9 mouse cellular contexts compared by ENCODE assay signal in the genomic region with DNA sequence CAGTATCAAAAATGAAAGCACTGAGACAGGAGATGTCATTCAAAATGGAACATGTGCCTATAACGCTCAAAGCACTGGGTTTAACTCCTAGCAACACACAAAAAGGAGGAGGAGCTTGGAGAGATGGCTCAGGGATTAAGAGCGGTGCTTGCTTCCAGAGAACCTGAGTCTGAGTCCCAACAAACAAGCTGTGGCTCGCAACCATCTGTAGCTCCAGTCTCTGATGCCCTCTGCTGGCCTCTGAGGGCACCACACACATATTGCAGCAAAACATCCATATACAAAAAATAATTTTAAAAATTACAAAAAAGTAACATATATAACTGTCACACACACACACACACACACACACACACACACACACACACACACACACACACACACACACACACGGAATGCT. TPM values are rescaled to one million over a fixed set of nuclear protein-coding genes. Genes with fewer than 3 reads are reported as not detected.
DNase-seq lines count a peak whose midpoint lies in the region; ATAC-seq and TF ChIP-seq lines count a peak whose summit lies in the region.
"Had no signal": no experiment of that assay in that cellular context is flagged by ENCODE, and none has a peak within 500 bp of the region (broad histone marks: within the 10 kb centered on the region; RNA-seq: fewer than 3 reads in every experiment).

No protein-coding gene starts in this region.

- H3K36me3 ChIP-seq in liver, postnatal 0 days (replicated peaks; ENCODE audit: insufficient read depth, low read length), result peaks cover 16% of the 10 kb centered on the region; the same call in 1 of the 2 replicates

- no peak overlapping the region for H3K27ac ChIP-seq in liver, postnatal 0 days (ENCODE audit: low read depth)
- H3K27ac ChIP-seq: liver, embryonic 15.5 days had no signal

- WGBS in liver, postnatal 0 days (ENCODE audit: insufficient replicate concordance), result 78% methylated on average over 4 of the region's 4 CpGs

- H3K4me1 ChIP-seq in liver, postnatal 0 days (ENCODE audit: insufficient read depth), result no peaks in the 10 kb centered on the region
- H3K4me1 ChIP-seq: liver, embryonic 15.5 days had no signal

- no peak for TF ChIP-seq EP300 in liver, postnatal 0 days (IDR thresholded peaks at IDR 0.05; ENCODE audit: low read depth)

- no peaks in the 10 kb centered on the region for H3K27me3 ChIP-seq in liver, postnatal 0 days (ENCODE audit: insufficient read depth, low read length)
- H3K27me3 ChIP-seq: liver, embryonic 15.5 days had no signal

- no peak overlapping the region for H3K4me3 ChIP-seq in liver, postnatal 0 days (ENCODE audit: low read depth, low read length)
- H3K4me3 ChIP-seq: liver, embryonic 15.5 days had no signal

- peak; percentile 52; the same call in 1 of the 2 replicates for TF ChIP-seq CTCF in brain, embryonic 14.5 days (IDR thresholded peaks at IDR 0.05; ENCODE audit: borderline replicate concordance, extremely low read depth, insufficient read depth, insufficient read length)
- peak; percentile 75 for TF ChIP-seq CTCF in liver, postnatal 0 days (IDR thresholded peaks at IDR 0.05; ENCODE audit: low read depth)

- TF ChIP-seq POLR2A in brain, embryonic 14.5 days (IDR thresholded peaks at IDR 0.05; ENCODE audit: borderline replicate concordance, extremely low read depth, insufficient read depth, insufficient read length, poor library complexity, severe bottlenecking), result no peak

- DNase-seq in heart, postnatal 4 days, result peak; percentile 47
- DNase-seq in heart, adult 8-10 months (ENCODE audit: low spot score), result no peak
- DNase-seq in urinary bladder, postnatal 14 days (ENCODE audit: low spot score), result peak; percentile 34
- DNase-seq in urinary bladder, postnatal 4 days (ENCODE audit: low spot score in 2 of 2), result no peak
- DNase-seq in brain, embryonic 14.5 days (ENCODE audit: low read depth), result peak; percentile 8
- peak; percentile 64 for DNase-seq in liver, postnatal 0 days
- DNase-seq in thymus, postnatal 25 days, result peak; percentile 22
- no peak for DNase-seq in neural tube, embryonic 10.5 days (ENCODE audit: extremely low spot score, low spot score)

- H3K4me2 ChIP-seq in liver, postnatal 0 days (ENCODE audit: low read depth, low read length), result no peak overlapping the region
- H3K4me2 ChIP-seq: liver, embryonic 15.5 days had no signal

- H3K9me3 ChIP-seq in liver, postnatal 0 days (ENCODE audit: low read length), result no peaks in the 10 kb centered on the region
- H3K9me3 ChIP-seq: liver, embryonic 15.5 days had no signal

- peak; percentile 41; the same call in 1 of the 2 replicates for ATAC-seq in liver, postnatal 0 days

- H3K9ac ChIP-seq in liver, postnatal 0 days (replicated peaks), result no peak overlapping the region
- H3K9ac ChIP-seq: liver, embryonic 15.5 days had no signal

RNA-seq across cellular contexts. Expression of gene Fanca, which starts 28.2 kb away (rescaled TPM):
- total RNA-seq in heart, postnatal 4 days (2021), result 10 to 100 TPM; 16.7 to 22.9 TPM
- 1 to 10 TPM; 5.3 to 7.8 (median 6.3) TPM for total RNA-seq in heart, adult 8-10 months (2022)
- 19.4 and 42.7 TPM in 2 replicates for polyA plus RNA-seq in brain, embryonic 14.5 days (2012; rRNA removed)
- 6.3 TPM in 2 replicates for polyA plus RNA-seq in liver, postnatal 0 days (2015; fragmentation: Nextera tagmentation; extraction: Ambion mirVana)

RNA-seq across cellular contexts. Expression of gene Vps9d1, which starts 36.0 kb away (rescaled TPM):
- total RNA-seq in heart, postnatal 4 days (2021), result 10 to 100 TPM; 26.4 to 27.3 TPM
- total RNA-seq in heart, adult 8-10 months (2022), result 10 to 100 TPM; 25.5 to 35.0 (median 27.5) TPM
- polyA plus RNA-seq in brain, embryonic 14.5 days (2012; rRNA removed), result 130 and 175 TPM in 2 replicates
- 3.9 and 4.5 TPM in 2 replicates for polyA plus RNA-seq in liver, postnatal 0 days (2015; fragmentation: Nextera tagmentation; extraction: Ambion mirVana)

RNA-seq across cellular contexts. Expression of gene Zfp276, which starts 36.2 kb away (rescaled TPM):
- 10 to 100 TPM; 14.4 to 14.8 TPM for total RNA-seq in heart, postnatal 4 days (2021)
- total RNA-seq in heart, adult 8-10 months (2022), result 10 to 100 TPM in 1 of 4 experiments, 1 to 10 TPM in 3; 8.2 to 10.8 (median 9.2) TPM
- polyA plus RNA-seq in brain, embryonic 14.5 days (2012; rRNA removed), result 39.1 and 40.8 TPM in 2 replicates
- polyA plus RNA-seq in liver, postnatal 0 days (2015; fragmentation: Nextera tagmentation; extraction: Ambion mirVana), result 4.9 and 5.5 TPM in 2 replicates

RNA-seq across cellular contexts. Expression of gene Spire2, which starts 42.3 kb away (rescaled TPM):
- under 1 TPM; 0.38 to 0.61 TPM for total RNA-seq in heart, postnatal 4 days (2021)
- total RNA-seq in heart, adult 8-10 months (2022), result under 1 TPM in 2 of 4 experiments, not detected in 2; 0.16 to 0.22 TPM
- 42.0 and 47.0 TPM in 2 replicates for polyA plus RNA-seq in brain, embryonic 14.5 days (2012; rRNA removed)
- 0.80 and 1.1 TPM in 2 replicates for polyA plus RNA-seq in liver, postnatal 0 days (2015; fragmentation: Nextera tagmentation; extraction: Ambion mirVana)

RNA-seq across cellular contexts. Expression of gene Spata2l, which starts 54.1 kb away (rescaled TPM):
- total RNA-seq in heart, postnatal 4 days (2021), result 1 to 10 TPM; 3.7 to 4.2 TPM
- 1 to 10 TPM; 4.4 to 7.0 (median 6.0) TPM for total RNA-seq in heart, adult 8-10 months (2022)
- 3.2 and 3.9 TPM in 2 replicates for polyA plus RNA-seq in brain, embryonic 14.5 days (2012; rRNA removed)
- 4.2 and 6.6 TPM in 2 replicates for polyA plus RNA-seq in liver, postnatal 0 days (2015; fragmentation: Nextera tagmentation; extraction: Ambion mirVana)

Comparison
In these comparisons a context has a peak if more than half of its experiments do, and no peak if none do; other contexts are left out.
1. DNase-seq: peak in heart, postnatal 4 days (single experiment), urinary bladder, postnatal 14 days (single experiment), brain, embryonic 14.5 days (single experiment), liver, postnatal 0 days (single experiment) and thymus, postnatal 25 days (single experiment); none in heart, adult 8-10 months (single experiment), urinary bladder, postnatal 4 days (0 of 2) and neural tube, embryonic 10.5 days (single experiment).